Mouse (Mus musculus) embryonic facial prominence, embryonic 10.5 days (tissue): ENCODE data around the gene Ctns. TPM values are rescaled to one million over a fixed set of nuclear protein-coding genes. Genes with fewer than 3 reads are reported as not detected.

ENCODE experiments used
- DNase-seq: peaks from one replicate; pipeline ENCODE4 v3.0.0-alpha.2; 2017; ENCODE audit warnings: low spot score
- H3K27ac ChIP-seq: fragments of 300-500 bp; sonication (generic); replicated peaks from 2 replicates; pipeline ENCODE4 v1.5.1; 2016; ENCODE audit warnings: mild to moderate bottlenecking
- H3K27me3 ChIP-seq: fragments of 300-500 bp; sonication (generic); replicated peaks from 2 replicates; pipeline ENCODE4 v1.6.1; 2016; ENCODE audit warnings: low read depth, mild to moderate bottlenecking; ENCODE audit not compliant: poor library complexity, severe bottlenecking
- H3K36me3 ChIP-seq: fragments of 300-500 bp; sonication (generic); replicated peaks from 2 replicates; pipeline ENCODE4 v1.6.1; 2016; ENCODE audit warnings: mild to moderate bottlenecking, moderate library complexity
- H3K4me1 ChIP-seq: fragments of 300-500 bp; sonication (generic); 2 replicates; pipeline ENCODE4 v1.6.1; 2016
- H3K4me3 ChIP-seq: fragments of 300-500 bp; sonication (generic); 2 replicates; pipeline ENCODE4 v1.5.1; 2016; ENCODE audit warnings: mild to moderate bottlenecking, moderate library complexity
- H3K9me3 ChIP-seq: fragments of 300-500 bp; sonication (generic); 2 replicates; pipeline ENCODE4 v1.6.1; 2016; ENCODE audit warnings: mild to moderate bottlenecking
- WGBS: fragments of 180-500 bp; shearing (Covaris S2); methylation state at CpG from one replicate; pipeline ENCODE4 v1.1.7; 2016; 5-methylcytosine and 5-hydroxymethylcytosine counted together
- polyA plus RNA-seq: library from polyadenylated mRNA; unstranded; fragments of >200 nt; fragmentation: Nextera tagmentation; extraction: Ambion mirVana; gene quantifications from 2 replicates; pipeline ENCODE4 v1.2.1, GENCODE M21; 2016

Gene Ctns
- polyA plus RNA-seq, 1 experiment from 2014 or later, result 18.4 TPM

GRCm38 (mm10) chr11:73187231-73187630, 11.6 kb downstream of the Ctns start:
- H3K4me3 ChIP-seq, result no peak overlapping the region
- H3K9me3 ChIP-seq, result no peaks in the 10 kb centered on the region
- no peak overlapping the region for H3K27ac ChIP-seq
- no peaks in the 10 kb centered on the region for H3K4me1 ChIP-seq
- no peak for DNase-seq
- H3K27me3 ChIP-seq, result no peaks in the 10 kb centered on the region
- H3K36me3 ChIP-seq, result peaks cover 88% of the 10 kb centered on the region
- WGBS, result 82% methylated on average over 6 of the region's 6 CpGs

- 90% methylated on average over 10 of the region's 10 CpGs for WGBS
- H3K36me3 ChIP-seq, result peaks cover 81% of the 10 kb centered on the region
- no peak overlapping the region for H3K27ac ChIP-seq
- H3K4me3 ChIP-seq, result no peak overlapping the region
- no peaks in the 10 kb centered on the region for H3K27me3 ChIP-seq
- no peaks in the 10 kb centered on the region for H3K9me3 ChIP-seq
- no peaks in the 10 kb centered on the region for H3K4me1 ChIP-seq
- no peak for DNase-seq
Observed at GRCm38 (mm10) chr11:73185872-73186615, 12.8 kb downstream of the Ctns start.

- Histone ChIP-seq H3K4me3 (peak overlapping the region; percentile 97), H3K9me3 (no peaks in the 10 kb centered on the region), H3K27me3 (no peaks in the 10 kb centered on the region), H3K27ac (peak overlapping the region; percentile 94), H3K4me1 (peaks cover 26% of the 10 kb centered on the region), H3K36me3 (peaks cover 32% of the 10 kb centered on the region)
- WGBS, result 4% methylated on average over 2 of the region's 2 CpGs
- DNase-seq, result no peak
Observed at GRCm38 (mm10) chr11:73177895-73178294, 20.9 kb downstream of the Ctns start.

- peak overlapping the region; percentile 97 for H3K4me3 ChIP-seq
- peaks cover 26% of the 10 kb centered on the region for H3K4me1 ChIP-seq
- peak overlapping the region; percentile 94 for H3K27ac ChIP-seq
- H3K9me3 ChIP-seq, result no peaks in the 10 kb centered on the region
- DNase-seq, result peak; percentile 90
- peaks cover 34% of the 10 kb centered on the region for H3K36me3 ChIP-seq
- no peaks in the 10 kb centered on the region for H3K27me3 ChIP-seq
- under 1% methylated on average over 28 of the region's 28 CpGs for WGBS
Observed at GRCm38 (mm10) chr11:73177509-73177875, 21.4 kb downstream of the Ctns start.

GRCm38 (mm10) chr11:73176608-73177508, 22.0 kb downstream of the Ctns start, which contains the start of the genes Emc6 and Tax1bp3:
Emc6 (minus strand) TSS chr11:73177037.
Tax1bp3 (plus strand) TSS chr11:73177083.
- Histone ChIP-seq H3K36me3 (peaks cover 35% of the 10 kb centered on the region), H3K27ac (peak within 1 kb of the TSS; percentile 94), H3K27me3 (no peaks in the 10 kb centered on the region), H3K4me3 (peak within 1 kb of the TSS; percentile 97), H3K9me3 (no peaks in the 10 kb centered on the region), H3K4me1 (peaks cover 26% of the 10 kb centered on the region)
- DNase-seq, result peak; percentile 98
- under 1% methylated on average over 81 of the region's 81 CpGs for WGBS

- H3K27ac ChIP-seq, result peak overlapping the region; percentile 94
- H3K4me1 ChIP-seq, result peaks cover 26% of the 10 kb centered on the region
- no peaks in the 10 kb centered on the region for H3K27me3 ChIP-seq
- H3K4me3 ChIP-seq, result peak overlapping the region; percentile 97
- no peaks in the 10 kb centered on the region for H3K9me3 ChIP-seq
- peaks cover 42% of the 10 kb centered on the region for H3K36me3 ChIP-seq
- DNase-seq, result no peak
- WGBS, result 1% methylated on average over 15 of the region's 15 CpGs
Observed at GRCm38 (mm10) chr11:73176186-73176585, 22.7 kb downstream of the Ctns start.

GRCm38 (mm10) chr11:73175612-73176011, 23.2 kb downstream of the Ctns start:
- Histone ChIP-seq H3K36me3 (peaks cover 44% of the 10 kb centered on the region), H3K27me3 (no peaks in the 10 kb centered on the region), H3K9me3 (no peaks in the 10 kb centered on the region), H3K4me3 (peak overlapping the region; percentile 97), H3K4me1 (peaks cover 26% of the 10 kb centered on the region), H3K27ac (no peak overlapping the region)
- WGBS, result 43% methylated on average over 8 of the region's 8 CpGs
- DNase-seq, result peak; percentile 26

- H3K27ac ChIP-seq, result no peak overlapping the region
- no peaks in the 10 kb centered on the region for H3K27me3 ChIP-seq
- DNase-seq, result no peak
- peaks cover 12% of the 10 kb centered on the region for H3K4me1 ChIP-seq
- WGBS, result 84% methylated on average over 5 of the region's 5 CpGs
- peaks cover 50% of the 10 kb centered on the region for H3K36me3 ChIP-seq
- no peak overlapping the region for H3K4me3 ChIP-seq
- H3K9me3 ChIP-seq, result no peaks in the 10 kb centered on the region
Observed at GRCm38 (mm10) chr11:73172186-73172585, 26.7 kb downstream of the Ctns start.

- Histone ChIP-seq H3K27ac (no peak overlapping the region), H3K4me1 (no peaks in the 10 kb centered on the region), H3K27me3 (no peaks in the 10 kb centered on the region), H3K4me3 (no peak overlapping the region), H3K36me3 (peaks cover 46% of the 10 kb centered on the region), H3K9me3 (no peaks in the 10 kb centered on the region)
- DNase-seq, result peak; percentile 62
- 49% methylated on average over 4 of the region's 4 CpGs for WGBS
Observed at GRCm38 (mm10) chr11:73169231-73169630, 29.6 kb downstream of the Ctns start.

GRCm38 (mm10) chr11:73168576-73168975, 30.3 kb downstream of the Ctns start:
- Histone ChIP-seq H3K9me3 (no peaks in the 10 kb centered on the region), H3K27me3 (no peaks in the 10 kb centered on the region), H3K27ac (no peak overlapping the region), H3K4me3 (no peak overlapping the region), H3K36me3 (peaks cover 39% of the 10 kb centered on the region), H3K4me1 (no peaks in the 10 kb centered on the region)
- DNase-seq, result no peak
- WGBS, result 79% methylated on average over 6 of the region's 6 CpGs

GRCm38 (mm10) chr11:73168071-73168470, 30.8 kb downstream of the Ctns start:
- Histone ChIP-seq H3K36me3 (peaks cover 34% of the 10 kb centered on the region), H3K9me3 (no peaks in the 10 kb centered on the region), H3K4me1 (no peaks in the 10 kb centered on the region), H3K4me3 (no peak overlapping the region), H3K27ac (no peak overlapping the region), H3K27me3 (no peaks in the 10 kb centered on the region)
- DNase-seq, result no peak
- WGBS, result 86% methylated on average over 8 of the region's 8 CpGs

- Histone ChIP-seq H3K4me1 (peaks cover 15% of the 10 kb centered on the region), H3K4me3 (no peak overlapping the region), H3K27ac (no peak overlapping the region), H3K36me3 (no peaks in the 10 kb centered on the region), H3K27me3 (peaks cover 45% of the 10 kb centered on the region), H3K9me3 (no peaks in the 10 kb centered on the region)
- 84% methylated on average over 5 of the region's 5 CpGs for WGBS
- DNase-seq, result no peak
Observed at GRCm38 (mm10) chr11:73162284-73162683, 36.6 kb downstream of the Ctns start.
